Mouse (Mus musculus): ENCODE measurements around the gene Sptbn2.

Gene Sptbn2

GRCm38 (mm10) chr19:4782891-4783290 is 71.9 kb downstream of the Sptbn2 start:
- peak; percentile 44 for DNase-seq (ENCODE audit: low spot score)

GRCm38 (mm10) chr19:4785206-4785605 is 74.2 kb downstream of the Sptbn2 start:
- no peak for DNase-seq (ENCODE audit: low spot score)

- DNase-seq (ENCODE audit: low spot score), result no peak
Observed at GRCm38 (mm10) chr19:4786313-4786712, 75.3 kb downstream of the Sptbn2 start.

- no peak for DNase-seq (ENCODE audit: low spot score)
Observed at GRCm38 (mm10) chr19:4793281-4793830, 82.4 kb downstream of the Sptbn2 start.

GRCm38 (mm10) chr19:4793831-4794422 is 83.0 kb downstream of the Sptbn2 start, which contains the start of gene Rbm4:
Gene Rbm4, minus strand, starts transcription at chr19:4793901.
- DNase-seq (ENCODE audit: low spot score), result peak; percentile 100

GRCm38 (mm10) chr19:4795929-4796328 is 85.0 kb downstream of the Sptbn2 start:
- no peak for DNase-seq (ENCODE audit: low spot score)

GRCm38 (mm10) chr19:4797846-4798245 is 86.9 kb downstream of the Sptbn2 start:
- no peak for DNase-seq (ENCODE audit: low spot score)

- DNase-seq (ENCODE audit: low spot score), result no peak
Observed at GRCm38 (mm10) chr19:4799083-4799482, 88.1 kb downstream of the Sptbn2 start.
